Comparison of ENCODE assay signal across 24 mouse cellular contexts in genomic region chr1:88140492-88140891, GRCm38 (mm10). TPM values are rescaled to one million over a fixed set of nuclear protein-coding genes. Genes with fewer than 3 reads are reported as not detected.
A peak's percentile ranks its signal among the peaks of the same experiment; 100 is the strongest.
DNase-seq lines count a peak whose midpoint lies in the region; ATAC-seq and TF ChIP-seq lines count a peak whose summit lies in the region.
"Not testable (repeated sequence)": the region's sequence is repeated elsewhere in the genome, so short reads cannot be mapped to it uniquely, and the experiment has no call there.
"Had no signal": no experiment of that assay in that cellular context is flagged by ENCODE, and none has a peak within 500 bp of the region (broad histone marks: within the 10 kb centered on the region; RNA-seq: fewer than 3 reads in every experiment).

No protein-coding gene starts in this region.

- not testable (repeated sequence) for H3K36me3 ChIP-seq in ES-E14 (ENCODE audit: control insufficient read depth, insufficient read depth, low read length, poor library complexity, severe bottlenecking); intestine, embryonic 16.5 days (ENCODE audit: control insufficient read depth, insufficient read depth, low read length); kidney, embryonic 15.5 days; liver, adult 2 months (ENCODE audit: control insufficient read depth, insufficient read depth, low read length)

- H3K4me1 ChIP-seq in ES-E14 (ENCODE audit: control insufficient read depth in 2 of 2, insufficient read depth in 2 of 2, low read length in 2 of 2, poor library complexity in 1 of 2); intestine, embryonic 16.5 days (ENCODE audit: control insufficient read depth, insufficient read depth, low read length); kidney, embryonic 15.5 days: not testable (repeated sequence)
- peaks cover 43% of the 10 kb centered on the region for H3K4me1 ChIP-seq in liver, adult 2 months (ENCODE audit: control insufficient read depth, insufficient read depth, low read length)

- not testable (repeated sequence) for DNase-seq in ES-E14 (ENCODE audit: low read depth, low spot score)
- peak; percentile 72 for DNase-seq in liver, adult 2 months (ENCODE audit: extremely low read depth, low read depth, low spot score)
- peak; percentile 27 to 67 for DNase-seq in lung, adult 18-20 months
- peak; percentile 19 for DNase-seq in urinary bladder, postnatal 14 days (ENCODE audit: low spot score)

- not testable (repeated sequence) for H3K4me2 ChIP-seq in intestine, embryonic 16.5 days (ENCODE audit: low read depth, low read length); kidney, embryonic 15.5 days

- H3K27me3 ChIP-seq in intestine, embryonic 16.5 days (replicated peaks; ENCODE audit: control insufficient read depth, insufficient read depth, low read length); kidney, embryonic 15.5 days; liver, adult 2 months (ENCODE audit: control insufficient read depth, insufficient read depth, low read length): not testable (repeated sequence)

- 33% methylated on average over 1 of the region's 1 CpGs for WGBS in intestine, embryonic 16.5 days
- WGBS in kidney, embryonic 15.5 days: 43% methylated on average over 1 of the region's 1 CpGs
- WGBS in liver, adult 2 months: 8% methylated on average over 1 of the region's 1 CpGs

- not testable (repeated sequence) for TF ChIP-seq POLR2A in liver, adult 2 months (IDR thresholded peaks at IDR 0.05; ENCODE audit: extremely low read depth, insufficient read depth, low read length)

- H3K9me3 ChIP-seq in ES-E14 (ENCODE audit: control insufficient read depth, insufficient read depth, low read depth, low read length); intestine, embryonic 16.5 days (ENCODE audit: control insufficient read depth, low read length); kidney, embryonic 15.5 days (replicated peaks): not testable (repeated sequence)

- H3K79me2 ChIP-seq in liver, adult 2 months (ENCODE audit: control insufficient read depth, insufficient read depth, low read length): peaks cover 18% of the 10 kb centered on the region; the same call in 1 of the 2 replicates

- not testable (repeated sequence) for H3K4me3 ChIP-seq in ES-E14 (ENCODE audit: insufficient read depth in 1 of 2, low read depth in 1 of 2, low read length in 2 of 2, poor library complexity in 1 of 2, severe bottlenecking in 1 of 2); intestine, embryonic 16.5 days (ENCODE audit: low read length); kidney, embryonic 15.5 days (replicated peaks); liver, adult 2 months (ENCODE audit: insufficient read depth, low read depth, low read length)

- H3K9ac ChIP-seq in ES-E14 (ENCODE audit: insufficient read depth, low read depth, low read length, poor library complexity, severe bottlenecking); intestine, embryonic 16.5 days (ENCODE audit: low read depth, low read length); kidney, embryonic 15.5 days; liver, adult 2 months (ENCODE audit: low read depth, low read length): not testable (repeated sequence)

- peak; percentile 71 for ATAC-seq in erythroid progenitor cell, adult 5-6 weeks (replicated peaks; ENCODE audit: low FRiP score, poor library complexity, severe bottlenecking)
- ATAC-seq in intestine, embryonic 16.5 days: peak; percentile 82
- peak; percentile 83 for ATAC-seq in kidney, embryonic 15.5 days (replicated peaks; ENCODE audit: low FRiP score)
- ATAC-seq in megakaryocyte, adult 5-6 weeks (ENCODE audit: poor library complexity, severe bottlenecking): 0 out of 2 replicates have a peak, but pooled peaks have one; percentile 53

- not testable (repeated sequence) for TF ChIP-seq CTCF in liver, adult 2 months (IDR thresholded peaks at IDR 0.05; ENCODE audit: low read depth, low read length)

- in situ Hi-C loops in ES-E14 (cut with MboI; ENCODE audit: low sequenced_read_pairs in 2 of 2, unreplicated experiment in 2 of 2): not testable (repeated sequence)

- H3K27ac ChIP-seq in ES-E14 (ENCODE audit: insufficient read depth, low read depth, low read length, poor library complexity, severe bottlenecking); intestine, embryonic 16.5 days (ENCODE audit: low read length); kidney, embryonic 15.5 days: not testable (repeated sequence)
- H3K27ac ChIP-seq in liver, adult 2 months (replicated peaks; ENCODE audit: insufficient read depth, low read depth, low read length): 0 out of 2 replicates have a peak overlapping the region, but pooled peaks have one; percentile 17

TF ChIP-seq in ES-E14, 5 proteins besides CTCF, POLR2A, EP300 and RAD21:
- TF ChIP-seq MAFK (IDR thresholded peaks at IDR 0.05; ENCODE audit: insufficient read depth, low read depth, low read length): 0 out of 2 replicates have a peak, but pooled peaks have one; percentile 18

RNA-seq across cellular contexts. Expression of gene Ugt1a6a, which starts 5.9 kb away (rescaled TPM):
- 0.11 TPM in 1 of 2 replicates, not detected in the other for total RNA-seq in ES-E14 (2012; rRNA removed)
- total RNA-seq in erythroid progenitor cell, adult 5-6 weeks (2015; ENCODE audit: low replicate concordance): 1.8 and 5.9 TPM in 2 replicates
- 0.26 TPM in 1 of 2 replicates, not detected in the other for total RNA-seq in erythroid progenitor cell, adult 5-6 weeks (2017; ENCODE audit: low replicate concordance)
- 9.0 and 11.0 TPM in 2 replicates for polyA plus RNA-seq in intestine, embryonic 16.5 days (2015; fragmentation: Nextera tagmentation; extraction: Ambion mirVana)
- 3.1 and 3.9 TPM in 2 replicates for polyA plus RNA-seq in kidney, embryonic 15.5 days (2015; fragmentation: Nextera tagmentation; extraction: Ambion mirVana)
- total RNA-seq in liver, adult 2 months (2014; rRNA removed): 55.4 and 90.9 TPM in 2 replicates
- 84.4 and 106 TPM in 2 replicates for polyA plus RNA-seq in liver, adult 2 months (2012; rRNA removed)
- total RNA-seq in megakaryocyte, adult 5-6 weeks (2015): 7.2 and 7.6 TPM in 2 replicates
- total RNA-seq in megakaryocyte, adult 5-6 weeks (2017): 4.6 and 6.5 TPM in 2 replicates
- polyA plus RNA-seq: midbrain, embryonic 11.5 days had no signal

RNA-seq across cellular contexts. Expression of gene Ugt1a5, which starts 25.3 kb away (rescaled TPM):
- not detected in 2 replicates for total RNA-seq in ES-E14 (2012; rRNA removed)
- 0.72 TPM in 1 of 2 replicates, not detected in the other for total RNA-seq in erythroid progenitor cell, adult 5-6 weeks (2015; ENCODE audit: low replicate concordance)
- total RNA-seq in erythroid progenitor cell, adult 5-6 weeks (2017; ENCODE audit: low replicate concordance): not detected in 2 replicates
- polyA plus RNA-seq in intestine, embryonic 16.5 days (2015; fragmentation: Nextera tagmentation; extraction: Ambion mirVana): not detected in 2 replicates
- not detected in 2 replicates for polyA plus RNA-seq in kidney, embryonic 15.5 days (2015; fragmentation: Nextera tagmentation; extraction: Ambion mirVana)
- total RNA-seq in liver, adult 2 months (2014; rRNA removed): 75.8 and 159 TPM in 2 replicates
- polyA plus RNA-seq in liver, adult 2 months (2012; rRNA removed): 41.5 and 119 TPM in 2 replicates
- total RNA-seq in megakaryocyte, adult 5-6 weeks (2015): 4.3 and 6.1 TPM in 2 replicates
- total RNA-seq in megakaryocyte, adult 5-6 weeks (2017): 0.28 and 0.84 TPM in 2 replicates
- total RNA-seq: CH12.LX; heart, postnatal 4 days; left cerebral cortex, adult 18-20 months; monocyte, adult 5-6 weeks had no signal
- polyA plus RNA-seq: cerebellum, adult 2 months; embryonic facial prominence, embryonic 11.5 days; forebrain, embryonic 16.5 days; heart, embryonic 14.5 days; hindbrain, postnatal 0 days; midbrain, embryonic 11.5 days; neural tube, embryonic 12.5 days had no signal

RNA-seq across cellular contexts. Expression of gene Ugt1a6b, which starts 37.4 kb away (rescaled TPM):
- total RNA-seq in ES-E14 (2012; rRNA removed): 0.11 and 0.13 TPM in 2 replicates
- total RNA-seq in erythroid progenitor cell, adult 5-6 weeks (2015; ENCODE audit: low replicate concordance): not detected in 2 replicates
- not detected in 2 replicates for total RNA-seq in erythroid progenitor cell, adult 5-6 weeks (2017; ENCODE audit: low replicate concordance)
- polyA plus RNA-seq in intestine, embryonic 16.5 days (2015; fragmentation: Nextera tagmentation; extraction: Ambion mirVana): 0.36 and 0.49 TPM in 2 replicates
- 0.16 and 0.22 TPM in 2 replicates for polyA plus RNA-seq in kidney, embryonic 15.5 days (2015; fragmentation: Nextera tagmentation; extraction: Ambion mirVana)
- 97.1 and 102 TPM in 2 replicates for total RNA-seq in liver, adult 2 months (2014; rRNA removed)
- polyA plus RNA-seq in liver, adult 2 months (2012; rRNA removed): 77.3 and 91.0 TPM in 2 replicates
- 3.7 and 6.3 TPM in 2 replicates for total RNA-seq in megakaryocyte, adult 5-6 weeks (2015)
- 4.6 and 6.1 TPM in 2 replicates for total RNA-seq in megakaryocyte, adult 5-6 weeks (2017)
- total RNA-seq: left cerebral cortex, postnatal 4 days had no signal
- polyA plus RNA-seq: cerebellum, adult 2 months; embryonic facial prominence, embryonic 11.5 days; heart, embryonic 14.5 days; midbrain, embryonic 11.5 days; neural tube, embryonic 12.5 days had no signal

RNA-seq across cellular contexts. Expression of gene Ugt1a7c, which starts 45.6 kb away (rescaled TPM):
- total RNA-seq in ES-E14 (2012; rRNA removed): 0.09 TPM in 1 of 2 replicates, not detected in the other
- total RNA-seq in erythroid progenitor cell, adult 5-6 weeks (2015; ENCODE audit: low replicate concordance): 4.0 and 7.5 TPM in 2 replicates
- total RNA-seq in erythroid progenitor cell, adult 5-6 weeks (2017; ENCODE audit: low replicate concordance): 3.6 and 11.5 TPM in 2 replicates
- polyA plus RNA-seq in intestine, embryonic 16.5 days (2015; fragmentation: Nextera tagmentation; extraction: Ambion mirVana): 82.7 and 89.2 TPM in 2 replicates
- 8.9 and 11.4 TPM in 2 replicates for polyA plus RNA-seq in kidney, embryonic 15.5 days (2015; fragmentation: Nextera tagmentation; extraction: Ambion mirVana)
- 20.1 and 51.1 TPM in 2 replicates for total RNA-seq in liver, adult 2 months (2014; rRNA removed)
- 2.0 and 3.9 TPM in 2 replicates for polyA plus RNA-seq in liver, adult 2 months (2012; rRNA removed)
- 120 and 121 TPM in 2 replicates for total RNA-seq in megakaryocyte, adult 5-6 weeks (2015)
- total RNA-seq in megakaryocyte, adult 5-6 weeks (2017): 178 and 196 TPM in 2 replicates

RNA-seq across cellular contexts. Expression of gene Ugt1a8, which starts 52.9 kb away (rescaled TPM):
- not detected in 2 replicates for total RNA-seq in ES-E14 (2012; rRNA removed)
- not detected in 2 replicates for total RNA-seq in erythroid progenitor cell, adult 5-6 weeks (2015; ENCODE audit: low replicate concordance)
- not detected in 2 replicates for total RNA-seq in erythroid progenitor cell, adult 5-6 weeks (2017; ENCODE audit: low replicate concordance)
- polyA plus RNA-seq in intestine, embryonic 16.5 days (2015; fragmentation: Nextera tagmentation; extraction: Ambion mirVana): not detected in 2 replicates
- not detected in 2 replicates for polyA plus RNA-seq in kidney, embryonic 15.5 days (2015; fragmentation: Nextera tagmentation; extraction: Ambion mirVana)
- total RNA-seq in liver, adult 2 months (2014; rRNA removed): 4.0 and 4.6 TPM in 2 replicates
- 0.07 and 0.11 TPM in 2 replicates for polyA plus RNA-seq in liver, adult 2 months (2012; rRNA removed)
- not detected in 2 replicates for total RNA-seq in megakaryocyte, adult 5-6 weeks (2015)
- total RNA-seq in megakaryocyte, adult 5-6 weeks (2017): not detected in 2 replicates
- total RNA-seq: adrenal gland, postnatal 36 days; CH12.LX; gastrocnemius, postnatal 4 days; heart, postnatal 4 days; hindbrain, postnatal 0 days; layer of hippocampus, adult 8-10 months; left cerebral cortex, adult 18-20 months; left cerebral cortex, postnatal 4 days; monocyte, adult 5-6 weeks had no signal
- polyA plus RNA-seq: cerebellum, adult 2 months; embryonic facial prominence, embryonic 11.5 days; forebrain, embryonic 16.5 days; heart, embryonic 14.5 days; hindbrain, postnatal 0 days; lung, adult 2 months; midbrain, embryonic 11.5 days; neural tube, embryonic 12.5 days had no signal

Comparison
In these comparisons a context has a peak if more than half of its experiments do, and no peak if none do; other contexts are left out.
1. RNA of gene Ugt1a5, which starts 25.3 kb away (total RNA-seq): 75.8 to 159 TPM in liver, adult 2 months; 0.28 to 6.1 TPM in megakaryocyte, adult 5-6 weeks, not detected in ES-E14 and 0.72 TPM in erythroid progenitor cell, adult 5-6 weeks; every median in the first group is over 10 times any median in the second.
2. RNA of gene Ugt1a6b, which starts 37.4 kb away (total RNA-seq): 97.1 to 102 TPM in liver, adult 2 months; 3.7 to 6.3 TPM in megakaryocyte, adult 5-6 weeks, 0.11 to 0.13 TPM in ES-E14 and not detected in erythroid progenitor cell, adult 5-6 weeks; every median in the first group is over 10 times any median in the second.
3. Peak in every context shown above with its lines, with median percentiles within 50 percentile points of each other: ATAC-seq.